Mouse (Mus musculus) gastrocnemius, postnatal 25 days (tissue): ENCODE measurements at regions not wholly inside any gene's neighbourhood (a gene's known extent, or its start where the extent isn't known, plus 50 kb on each side); places are given as distances from the start of the nearest gene placed in this dataset.
"Not testable (repeated sequence)": the region's sequence is repeated elsewhere in the genome, so short reads cannot be mapped to it uniquely, and the experiment has no call there.

ENCODE experiments used
- DNase-seq: peaks from one replicate; pipeline ENCODE4 v3.0.0; 2022

DNA sequence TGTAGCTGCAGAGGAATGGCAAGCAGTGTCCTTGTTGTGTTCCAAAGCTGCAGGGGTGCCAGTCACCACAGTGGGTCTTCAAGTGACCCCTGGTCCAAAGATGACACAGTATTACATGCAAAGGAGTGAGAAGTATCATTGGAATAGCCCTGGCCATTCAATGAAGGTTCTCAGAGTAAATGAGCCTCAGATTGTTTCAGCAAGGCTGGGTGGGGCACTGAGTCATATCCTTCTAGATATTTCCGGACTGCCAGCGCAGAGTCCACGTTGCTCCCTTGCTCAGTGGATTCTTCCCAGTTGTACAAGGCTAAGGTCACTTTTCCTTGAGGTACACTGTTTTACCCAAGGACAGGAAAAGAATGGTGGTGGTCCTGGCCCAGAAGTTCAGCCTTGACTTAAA is 319.2 kb upstream of the Irx1 start:
- DNase-seq: no peak

DNA sequence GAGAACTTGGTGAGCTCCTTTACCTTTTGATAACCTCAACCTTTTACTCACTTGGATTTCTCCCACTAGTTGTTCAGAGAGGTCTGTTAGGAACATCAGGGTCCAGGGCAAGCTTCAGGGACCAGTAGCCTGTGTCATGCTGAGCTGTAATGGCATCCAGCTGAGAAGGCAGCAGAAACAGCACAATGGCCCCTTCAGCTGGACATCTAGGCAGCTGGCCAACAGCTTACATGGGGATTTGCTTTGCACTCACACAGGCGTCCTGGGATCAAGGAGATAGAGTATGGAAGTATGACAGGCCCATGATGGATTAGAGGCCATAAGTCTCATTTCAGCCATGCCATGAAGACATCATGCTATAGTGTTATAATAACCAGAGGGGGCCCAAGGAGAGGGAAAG is 320.2 kb upstream of the Irx1 start:
- no peak for DNase-seq

DNA sequence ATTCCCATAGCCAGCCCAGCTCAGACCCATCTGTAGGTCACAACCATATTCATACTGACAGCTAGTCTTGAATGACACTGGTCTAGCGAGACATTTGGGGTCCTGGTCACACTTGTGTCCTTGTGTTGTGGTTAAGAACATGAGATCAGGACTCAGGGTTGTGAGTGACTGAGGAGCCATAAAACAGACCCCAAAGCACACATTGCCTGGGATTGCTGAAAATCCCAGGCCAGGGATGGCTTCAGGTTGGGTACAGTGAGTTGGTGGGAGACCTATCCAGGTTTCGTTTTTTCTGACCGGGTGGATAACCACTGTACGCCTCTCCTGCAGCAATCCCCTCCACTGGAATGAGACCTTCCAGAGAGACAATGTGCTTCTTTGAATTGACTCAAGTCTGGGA is 322.8 kb upstream of the Irx1 start:
- no peak for DNase-seq

DNA sequence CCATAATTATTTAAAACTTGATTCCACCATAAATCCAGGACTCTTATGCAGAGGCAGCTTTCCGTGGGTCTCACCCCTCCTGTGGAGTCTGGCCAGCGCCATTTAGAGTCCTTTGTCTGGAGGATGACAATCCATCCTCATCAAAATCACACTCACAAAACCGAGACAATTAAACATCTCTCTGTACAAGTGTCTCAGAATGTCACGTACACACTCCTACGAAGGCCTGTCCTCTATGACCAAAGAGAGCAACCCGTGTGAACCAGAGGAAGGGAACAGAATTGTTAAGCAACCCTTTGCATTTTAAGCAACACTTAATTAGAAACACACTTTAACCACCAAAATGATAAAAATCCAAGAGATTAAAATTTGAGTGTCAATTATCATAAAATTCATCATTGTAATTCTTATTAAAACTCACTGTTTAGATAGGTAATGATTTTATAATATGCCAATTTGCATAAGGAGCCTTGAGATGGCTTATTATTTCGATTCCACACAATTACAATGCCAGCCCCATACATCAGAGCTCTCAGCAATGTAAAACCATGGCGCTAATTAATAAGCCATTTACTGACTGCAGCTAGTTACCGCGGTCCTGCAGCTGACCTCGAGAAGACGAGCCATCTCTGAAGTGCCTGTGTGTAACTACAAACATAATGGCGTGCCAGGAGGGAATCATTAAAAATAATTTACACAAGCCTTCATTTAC is 325.0 kb upstream of the Irx1 start:
- DNase-seq: no peak

DNA sequence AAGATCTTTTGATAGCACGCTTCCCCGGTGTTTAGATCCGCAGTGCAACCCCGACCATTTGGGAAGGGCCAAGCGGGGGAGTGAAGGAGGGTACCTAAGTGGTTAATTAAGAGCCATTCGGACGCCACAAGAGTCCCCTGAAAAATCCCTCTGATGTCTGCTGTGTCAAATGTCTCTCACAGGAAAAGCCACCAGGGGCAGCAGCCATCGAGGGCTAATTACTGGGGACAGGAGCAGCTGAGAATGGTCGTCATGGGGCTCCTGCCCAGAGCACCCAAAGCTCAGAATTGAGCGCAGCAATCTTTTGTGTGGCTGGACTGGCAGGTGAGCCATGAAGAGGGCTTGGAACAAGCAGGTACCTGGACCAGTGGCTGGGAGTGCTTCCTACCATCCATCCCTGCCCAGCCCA is 325.6 kb upstream of the Irx1 start:
- DNase-seq: no peak

DNA sequence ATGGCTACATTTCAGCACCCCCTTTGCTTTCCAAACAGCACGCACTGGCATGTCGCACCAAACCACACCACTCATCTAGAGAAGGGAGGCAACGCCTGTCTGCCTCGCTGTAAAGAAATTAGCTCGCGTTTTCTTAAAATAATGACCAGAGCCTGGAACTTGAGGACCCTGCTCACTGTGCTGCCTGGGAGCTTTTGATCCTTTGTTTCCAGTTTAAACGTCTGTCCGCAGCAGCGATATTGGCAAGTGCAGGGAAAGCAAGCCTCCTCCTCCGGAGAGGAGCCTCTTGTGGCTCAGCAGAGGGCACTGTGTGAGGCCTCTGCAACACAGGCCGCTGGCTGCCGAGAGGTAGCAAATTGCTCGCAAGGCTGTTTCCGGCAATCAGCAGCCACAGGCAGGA is 328.8 kb upstream of the Irx1 start:
- no peak for DNase-seq

DNA sequence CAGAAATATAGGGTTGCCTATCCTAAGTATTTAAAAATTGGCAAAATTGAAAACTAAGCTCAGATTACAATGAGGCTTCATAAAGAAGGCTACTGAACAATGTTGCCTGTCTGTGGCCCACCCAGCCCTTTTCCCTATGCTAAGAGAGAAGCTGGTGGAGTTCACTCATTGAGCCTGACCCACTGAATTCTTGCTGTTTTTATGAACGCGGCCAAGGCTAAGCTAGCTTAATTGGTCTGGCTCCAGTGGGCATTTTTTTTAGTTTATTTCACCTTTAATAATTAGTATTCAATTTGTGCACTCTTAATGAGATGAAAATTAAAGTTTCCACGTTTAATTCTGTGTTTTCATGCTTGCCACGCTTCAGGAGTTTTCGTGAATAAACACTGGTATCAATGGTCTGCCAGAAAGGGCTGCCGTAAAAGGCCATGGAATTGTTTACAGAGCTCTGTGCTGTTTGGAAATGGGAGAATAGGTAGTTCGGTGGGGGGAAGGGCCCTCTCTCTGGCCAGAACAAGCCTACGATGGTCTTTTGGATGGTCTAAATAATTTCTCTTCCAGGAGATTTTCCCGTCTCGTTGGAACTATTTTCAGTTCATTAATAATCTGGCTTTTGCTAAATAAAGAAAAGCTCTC is 329.7 kb upstream of the Irx1 start:
- no peak for DNase-seq

DNA sequence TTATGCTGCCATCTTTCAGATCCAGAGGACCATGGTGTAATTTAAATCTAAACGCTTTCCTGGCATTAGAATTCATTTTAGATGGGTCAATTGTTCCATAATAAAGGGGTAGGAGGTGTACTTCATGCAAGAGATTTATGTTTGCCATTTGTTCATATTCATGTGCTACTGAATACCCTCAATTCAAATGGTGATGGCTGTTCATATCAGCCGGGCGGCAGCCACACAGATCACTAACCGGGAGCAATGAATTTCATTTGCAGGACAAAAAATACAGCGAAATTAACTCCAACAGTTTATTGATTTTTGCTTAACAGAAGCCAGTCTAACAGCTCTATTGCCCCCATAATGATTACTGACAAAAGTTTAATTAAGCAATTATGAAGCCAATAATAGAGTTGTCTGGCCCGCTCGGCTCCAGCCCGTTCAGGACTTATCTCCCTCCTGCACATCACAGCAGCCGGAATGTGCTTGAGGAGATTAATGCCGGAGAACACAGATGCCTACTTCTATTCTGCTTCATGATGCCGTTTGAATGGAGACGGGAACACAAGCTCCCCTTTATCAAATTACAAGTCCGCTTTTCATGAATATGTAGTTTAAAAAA is 330.3 kb upstream of the Irx2 start:
- no peak for DNase-seq

DNA sequence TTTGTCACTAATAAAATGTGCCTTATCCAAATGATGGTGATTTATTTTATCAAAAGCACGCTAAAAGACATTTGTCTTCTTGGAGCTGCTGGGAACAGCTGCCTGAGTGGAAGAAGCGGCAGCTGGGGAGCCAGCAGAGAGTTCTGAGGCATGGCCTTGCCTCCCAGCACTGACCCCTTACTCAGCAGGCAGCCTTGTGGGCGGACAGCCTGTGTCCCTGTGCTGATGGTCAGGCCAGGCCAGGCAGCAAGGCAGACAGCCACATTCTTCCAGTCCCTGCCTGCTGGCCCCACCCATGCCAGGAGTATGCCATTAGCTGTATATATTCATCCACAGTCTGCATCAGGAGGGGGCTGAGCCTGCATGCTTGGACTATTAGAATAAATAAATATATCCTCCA is 329.0 kb upstream of the Irx2 start:
- no peak for DNase-seq

DNA sequence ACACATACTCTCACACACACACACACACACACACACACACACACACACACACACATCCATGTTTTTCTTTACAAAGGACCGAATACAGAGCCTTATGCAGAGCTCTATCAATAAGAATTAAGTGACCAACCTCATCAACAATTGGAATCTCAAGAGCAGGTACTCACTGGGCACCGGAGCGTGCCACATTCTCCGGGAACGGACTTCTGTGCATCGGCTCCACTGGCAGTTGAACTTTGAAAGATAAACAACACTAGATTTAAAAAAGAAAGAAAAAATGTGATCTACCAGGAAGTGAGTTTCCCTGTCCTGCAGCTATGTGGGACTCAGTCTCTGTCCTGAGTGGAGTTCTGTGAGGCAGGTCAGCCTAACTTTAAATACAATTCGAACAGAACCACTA is 327.5 kb upstream of the Irx2 start:
- no peak for DNase-seq

DNA sequence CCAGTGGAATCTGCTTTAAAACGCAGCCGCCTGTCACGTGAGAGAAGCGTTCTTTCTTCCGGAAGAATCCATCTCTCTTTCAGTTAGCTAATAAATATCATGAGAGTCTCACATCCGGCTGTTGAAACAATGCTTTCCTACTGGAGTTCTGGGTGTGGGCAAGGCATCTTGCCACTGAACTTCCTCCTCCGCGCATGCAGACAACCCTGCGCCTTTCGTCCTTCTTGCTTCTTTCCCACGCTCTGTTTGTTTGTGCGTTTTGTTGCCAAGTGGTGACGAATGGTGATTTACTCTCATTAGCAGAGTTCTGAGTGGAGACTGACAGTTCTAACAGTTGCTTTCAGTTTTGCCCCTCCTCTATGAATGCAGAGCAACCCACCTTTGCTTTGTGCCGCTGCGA is 326.8 kb upstream of the Irx2 start:
- DNase-seq: no peak

DNA sequence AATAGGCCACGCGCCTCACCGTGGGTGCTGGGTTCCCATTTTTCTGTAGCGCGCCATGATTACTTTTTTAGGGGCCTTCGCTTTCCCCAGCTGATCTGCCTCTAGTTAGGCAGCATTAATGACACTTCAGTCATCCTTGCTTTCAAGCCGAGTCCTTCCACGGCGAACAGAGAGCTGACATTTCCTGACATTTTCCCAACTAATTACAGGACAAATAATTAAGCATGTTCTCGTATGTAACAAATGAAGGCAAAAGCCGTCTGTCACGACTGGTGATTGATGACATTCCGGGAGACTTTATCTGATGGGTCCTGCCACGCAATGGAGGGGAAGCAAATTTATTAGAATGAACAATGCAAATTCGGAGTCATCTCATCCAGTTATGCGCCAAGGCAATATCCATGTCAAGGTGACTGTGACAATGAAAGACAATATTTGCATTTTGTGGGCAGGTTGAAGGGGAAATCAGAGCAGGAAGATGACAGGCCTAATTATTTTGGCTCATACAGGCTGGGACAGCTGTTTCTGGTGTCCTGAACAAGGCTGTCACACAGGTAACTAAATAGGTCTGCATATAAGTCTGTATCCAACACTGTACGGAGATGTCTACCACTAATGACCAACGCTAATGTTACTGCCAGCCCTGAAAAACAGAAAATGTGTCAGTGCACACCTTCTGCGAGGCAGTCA is 326.0 kb upstream of the Irx2 start:
- no peak for DNase-seq

DNA sequence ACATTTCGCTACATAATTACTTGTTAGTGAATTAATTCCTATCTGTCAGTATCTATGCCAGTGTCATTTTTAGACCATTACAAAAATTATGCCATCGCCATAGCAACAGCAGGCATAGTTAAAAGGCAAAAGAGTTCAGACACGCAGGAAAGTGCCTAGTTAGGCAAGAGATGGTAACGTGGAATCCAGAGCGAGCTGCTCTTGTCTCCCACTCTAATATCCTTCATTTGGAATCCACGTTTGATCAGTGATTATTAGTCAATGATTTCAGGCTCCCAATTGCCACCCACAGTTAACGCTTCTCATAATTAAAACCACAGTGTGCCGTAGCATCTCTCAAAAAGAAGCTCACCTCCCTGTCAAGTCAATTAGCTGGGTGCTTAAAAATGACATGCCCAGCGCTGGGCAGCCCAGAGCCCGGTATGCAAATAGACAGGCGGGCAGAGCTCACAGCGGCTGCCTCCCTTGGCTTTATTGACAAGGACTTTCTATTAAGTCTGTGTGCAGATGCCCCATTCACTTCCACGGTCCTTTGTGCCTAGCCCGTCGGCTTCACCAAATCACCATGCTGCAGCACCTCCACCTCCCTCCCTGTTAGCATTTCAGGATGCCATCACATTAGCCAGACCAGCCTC is 325.4 kb upstream of the Irx2 start:
- DNase-seq: no peak

DNA sequence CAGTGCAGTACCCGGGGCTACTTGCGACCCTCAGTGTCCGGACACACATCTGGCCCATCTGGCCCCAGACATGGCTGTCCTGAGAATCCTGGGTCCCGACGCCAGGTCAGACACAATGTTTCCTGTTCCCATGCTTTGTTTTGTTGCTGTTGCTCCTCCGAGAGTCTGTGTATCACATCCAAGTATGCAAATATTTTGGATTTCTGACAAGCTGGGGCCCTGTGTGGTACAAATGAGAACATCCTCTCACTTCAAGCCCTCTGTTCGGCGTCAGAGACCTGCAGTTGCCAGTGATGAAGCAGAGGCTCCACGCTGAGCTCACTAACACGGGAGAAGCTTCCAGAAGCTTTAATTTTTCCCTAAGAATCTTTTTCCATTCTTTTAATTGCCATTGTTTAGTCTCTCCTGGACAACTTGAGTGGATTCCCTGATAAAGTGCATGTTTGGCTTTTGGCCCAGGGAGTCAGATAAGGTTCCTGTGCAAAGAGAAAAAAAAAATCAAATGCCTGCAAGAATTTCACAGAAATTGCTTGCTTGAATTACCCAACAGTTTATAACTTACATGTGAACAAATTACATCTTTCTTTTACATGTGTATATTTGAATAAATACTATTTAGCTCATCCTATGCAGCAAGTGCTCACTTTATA is 304.5 kb upstream of the Irx2 start:
- no peak for DNase-seq

DNA sequence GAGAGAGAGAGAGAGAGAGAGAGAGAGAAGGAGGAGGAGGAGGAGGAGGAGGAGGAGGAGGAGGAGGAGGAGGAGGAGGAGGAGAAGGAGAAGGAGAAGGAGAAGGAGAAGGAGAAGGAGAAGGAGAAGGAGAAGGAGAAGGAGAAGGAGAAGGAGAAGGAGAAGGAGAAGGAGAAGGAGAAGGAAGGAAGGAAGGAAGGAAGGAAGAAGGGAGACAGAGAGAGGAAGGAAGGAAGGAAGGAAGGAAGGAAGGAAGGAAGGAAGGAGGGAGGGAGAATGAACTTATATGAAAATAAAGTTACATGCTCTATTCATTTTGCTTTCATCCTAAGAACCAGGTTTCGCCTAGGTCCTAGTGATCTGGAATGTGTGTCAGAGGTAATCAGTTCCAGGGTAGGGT is 302.4 kb upstream of the Irx2 start:
- not testable (repeated sequence) for DNase-seq

DNA sequence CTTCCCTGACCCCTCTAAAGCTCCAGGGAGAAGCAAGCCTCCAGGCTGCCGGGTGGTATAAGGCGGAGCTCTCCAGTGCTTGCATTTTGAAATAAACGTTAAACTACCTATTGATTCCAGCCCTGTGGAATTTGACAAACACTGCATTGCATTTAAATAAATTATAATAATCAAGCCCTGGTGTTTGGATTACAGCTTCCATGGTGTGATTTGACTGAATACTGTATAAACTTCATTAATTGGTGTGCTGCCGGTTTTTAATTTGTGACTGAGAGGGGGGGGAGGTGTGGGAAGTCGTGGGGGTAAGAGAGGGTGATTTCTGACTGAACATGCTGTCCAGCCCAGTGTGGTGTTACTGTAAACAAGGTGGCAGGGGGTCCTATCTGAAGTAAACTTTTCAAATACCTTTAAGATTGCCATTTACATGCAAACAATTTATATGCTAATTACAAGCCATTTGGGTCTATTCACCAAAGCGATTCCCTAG is 282.9 kb upstream of the Irx2 start:
- DNase-seq: no peak

DNA sequence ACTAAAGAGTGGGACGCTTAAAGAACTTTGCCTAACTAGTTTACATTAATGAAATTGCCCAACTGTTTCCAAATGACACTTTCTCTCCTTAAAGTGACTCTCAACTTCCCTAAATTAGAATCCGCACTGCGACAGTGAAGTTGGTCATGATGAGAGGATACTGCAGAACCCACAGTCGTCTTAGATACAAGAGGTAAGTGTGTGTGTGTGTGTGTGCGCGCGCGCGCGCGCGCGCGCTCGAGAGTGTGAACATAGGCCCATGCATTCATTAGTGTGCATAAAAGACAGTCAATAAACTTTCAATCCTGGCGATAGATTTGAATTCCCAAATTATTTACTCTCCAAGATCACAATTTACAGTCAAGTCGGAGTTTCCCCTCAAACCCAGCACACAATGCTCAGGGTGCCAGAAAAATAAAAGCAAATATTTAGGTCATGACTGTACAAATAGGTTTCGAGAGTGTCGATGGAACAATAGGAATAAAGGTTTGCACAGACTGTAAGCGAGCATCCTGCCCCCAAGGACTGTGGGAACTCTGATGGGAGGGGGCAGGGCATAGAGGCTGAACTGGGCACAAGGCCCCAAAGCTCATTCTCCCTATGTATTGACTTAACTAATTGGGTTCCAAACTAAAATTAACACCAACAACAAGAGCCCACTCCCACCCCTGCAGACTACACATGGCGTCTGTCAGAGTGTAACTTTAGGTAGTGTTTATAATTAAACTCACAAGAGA is 282.2 kb upstream of the Irx2 start:
- no peak for DNase-seq

DNA sequence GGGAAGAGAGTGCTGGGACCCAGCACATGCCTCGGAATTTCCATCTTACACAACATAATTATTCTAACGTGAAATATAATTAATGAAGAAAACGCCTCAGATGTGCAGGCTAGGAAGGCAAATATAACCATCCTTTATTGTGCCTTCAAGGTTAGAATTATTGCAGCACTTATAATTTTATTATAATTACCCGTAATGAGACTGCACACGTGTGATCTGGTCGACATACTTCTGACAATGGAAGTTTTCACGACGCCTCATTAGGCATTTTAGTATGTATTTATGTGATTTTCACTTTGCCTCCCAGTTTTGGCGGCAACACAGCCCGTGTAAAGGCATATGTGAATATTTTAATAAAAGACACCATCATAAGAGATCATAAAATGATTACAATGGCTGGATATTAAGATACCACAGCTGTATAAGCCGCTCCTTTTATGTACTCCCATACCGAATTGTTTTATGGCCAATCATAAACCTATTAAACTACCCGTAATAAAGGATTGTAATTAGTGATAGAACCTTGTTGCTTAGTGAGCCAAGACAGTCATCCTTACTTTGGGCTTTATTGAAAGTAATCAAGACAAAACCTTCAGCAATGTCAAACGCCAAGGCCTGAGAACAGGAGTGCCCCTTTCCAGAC is 281.6 kb upstream of the Irx2 start:
- DNase-seq: no peak

DNA sequence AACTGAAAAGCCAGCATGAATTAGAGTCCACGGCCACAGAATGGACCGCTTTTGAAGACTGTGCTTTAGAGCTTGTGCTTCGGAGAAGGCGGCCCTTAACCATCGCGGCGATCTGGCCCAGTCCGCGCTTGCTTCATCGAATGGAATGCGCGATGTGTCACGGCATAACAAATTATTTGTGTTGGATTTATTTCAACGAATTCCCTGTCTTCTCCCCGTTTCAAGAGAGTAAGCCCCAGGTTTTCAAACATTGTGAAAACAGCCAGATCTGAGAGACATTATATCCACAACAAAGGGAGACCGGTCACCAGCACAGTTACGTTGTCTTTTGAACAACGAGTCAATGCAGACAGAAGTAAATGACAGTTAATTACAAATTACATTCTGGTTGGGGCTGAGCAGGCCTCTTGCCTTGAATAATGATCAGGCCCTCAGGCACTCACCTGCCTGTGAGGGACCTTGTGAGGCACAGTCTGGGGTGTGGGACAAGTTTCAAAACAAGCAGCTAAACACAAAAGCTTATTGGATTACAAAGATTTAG is 275.9 kb upstream of the Irx2 start:
- no peak for DNase-seq

DNA sequence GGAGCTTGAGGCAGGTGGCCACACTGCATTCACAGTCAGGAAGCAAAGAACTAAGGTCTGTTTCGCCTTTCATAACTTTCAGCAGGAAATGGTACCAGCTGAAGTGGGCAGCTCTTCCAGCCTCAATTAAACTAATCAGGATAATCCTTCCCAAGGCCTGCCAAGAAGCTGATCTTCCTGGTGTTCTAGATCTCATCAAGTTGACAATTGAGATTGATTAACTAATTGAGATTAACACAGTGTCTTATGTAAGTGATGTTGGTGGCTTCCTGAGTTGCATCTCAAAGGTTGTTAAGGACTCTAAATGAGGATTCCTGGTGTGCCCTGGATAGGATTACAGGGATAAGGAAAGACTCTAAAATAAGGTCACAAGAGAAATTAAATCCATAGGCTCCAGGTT is 273.3 kb upstream of the Irx2 start:
- no peak for DNase-seq

DNA sequence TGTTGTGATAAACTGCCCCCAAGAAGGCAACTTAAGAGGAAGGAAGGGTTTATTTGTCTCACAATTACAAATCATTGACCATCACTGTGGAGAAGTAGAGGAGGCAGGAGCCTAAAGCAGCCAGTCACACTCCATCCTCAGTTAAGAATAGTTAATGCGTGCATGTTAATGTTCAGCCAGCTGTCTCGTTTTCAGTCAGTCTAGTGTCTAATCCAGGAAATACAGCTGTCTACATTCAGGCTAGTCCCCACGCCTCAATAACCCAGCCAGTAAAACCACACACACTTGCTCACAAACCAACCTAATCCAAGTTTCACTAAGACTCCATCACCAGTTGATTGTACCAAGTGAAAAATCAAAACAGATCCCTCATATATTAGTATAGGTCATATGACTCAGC is 272.8 kb upstream of the Irx2 start:
- no peak for DNase-seq
